Mouse (Mus musculus): ENCODE results near the gene Aifm2. TPM values are rescaled to one million over a fixed set of nuclear protein-coding genes. Genes with fewer than 3 reads are reported as not detected.

Aifm2 gene
- total and polyA plus RNA-seq, 3 experiments: 11.2 to 17.9 (median 12.4) TPM

DNA sequence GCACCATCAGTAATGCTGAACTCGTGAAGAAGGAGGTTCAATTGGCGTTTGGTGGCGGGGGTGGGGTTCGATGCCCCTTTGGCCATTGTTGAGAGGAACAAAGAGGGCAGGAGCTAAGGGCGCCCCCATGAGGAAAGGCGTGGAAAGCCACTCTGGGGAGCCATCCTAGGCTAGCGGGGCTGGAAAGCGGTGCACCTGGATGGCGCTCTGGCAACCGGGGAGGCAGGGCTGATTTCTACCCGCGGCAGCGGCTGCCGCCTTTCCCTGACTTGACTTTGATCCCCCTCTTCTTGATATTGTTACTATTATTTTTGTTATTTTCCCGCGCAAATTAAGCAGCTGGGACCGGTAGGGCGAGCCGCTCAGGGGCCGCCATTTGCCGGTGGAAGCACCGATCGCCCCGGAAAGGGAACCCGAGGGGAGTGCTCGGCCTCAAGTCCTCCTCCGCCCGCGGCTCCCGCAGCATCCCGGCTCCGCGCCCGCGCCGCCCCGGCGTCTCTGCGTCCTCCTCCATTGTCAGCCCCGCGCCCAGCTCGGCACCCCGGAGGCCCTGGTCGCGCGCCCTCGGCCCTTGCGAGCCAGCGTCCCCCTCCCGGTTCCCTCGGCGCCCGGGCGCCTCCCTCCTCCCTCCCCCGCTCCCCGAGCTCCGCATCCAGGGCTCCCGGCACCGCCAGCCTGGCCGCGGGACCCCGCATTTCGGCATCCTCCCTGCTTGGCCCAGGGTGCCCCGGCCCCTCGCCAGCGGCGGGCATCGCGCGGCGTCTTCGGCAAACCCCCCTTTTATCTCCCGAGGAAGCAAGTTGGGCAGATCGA, 67.9 kb downstream of the Aifm2 start:
- no peak for DNase-seq (ENCODE audit: extremely low read depth)
- H3K27ac ChIP-seq (ENCODE audit: insufficient read depth, low read depth): no peak overlapping the region
- no peak overlapping the region for H3K4me3 ChIP-seq (replicated peaks in 1 of 3; ENCODE audit: low read depth in 2 of 3, low read length in 2 of 3, poor library complexity in 1 of 3)
- no peaks in the 10 kb centered on the region for H3K4me1 ChIP-seq (ENCODE audit: control insufficient read depth in 1 of 2, insufficient read depth in 2 of 2)
- TF ChIP-seq BHLHE40 (IDR thresholded peaks at IDR 0.05; ENCODE audit: low read depth, low read length) (no peak), PAX5 (IDR thresholded peaks at IDR 0.05; ENCODE audit: low read length) (no peak), ZKSCAN1 (IDR thresholded peaks at IDR 0.05; ENCODE audit: borderline replicate concordance, low read depth, low read length) (no peak), EP300 (IDR thresholded peaks at IDR 0.05; ENCODE audit: low read length) (no peak), RCOR1 (conservative IDR thresholded peaks at IDR 0.05; ENCODE audit: low read depth, low read length) (no peak), CHD2 (IDR thresholded peaks at IDR 0.05; ENCODE audit: low read length) (no peak), ELF1 (IDR thresholded peaks at IDR 0.05; ENCODE audit: low read depth, low read length) (no peak), USF1 (IDR thresholded peaks at IDR 0.05; ENCODE audit: low read depth, low read length) (no peak), POLR2AphosphoS2 (IDR thresholded peaks at IDR 0.05; ENCODE audit: low read depth, low read length) (no peak)
- H3K9ac ChIP-seq (ENCODE audit: insufficient read depth, low read depth): no peak overlapping the region
- no peaks in the 10 kb centered on the region for H3K27me3 ChIP-seq (replicated peaks)
- peaks cover 11% of the 10 kb centered on the region for H3K9me3 ChIP-seq (replicated peaks; ENCODE audit: low read length)
- dilution Hi-C loops (cut with MboI; ENCODE audit: extremely low pct_ligation_motif_present, extremely low pct_unique_long_range_greater_than_20kb, low sequenced_read_pairs) (no loop called here), in situ Hi-C loops (cut with MboI; ENCODE audit: low pct_ligation_motif_present, low pct_unique_long_range_greater_than_20kb, low sequenced_read_pairs) (no loop called here)
- no peaks in the 10 kb centered on the region for H3K79me2 ChIP-seq (replicated peaks; ENCODE audit: control insufficient read depth, extremely low read depth, insufficient read depth, poor library complexity, severe bottlenecking)
- no peaks in the 10 kb centered on the region for H3K36me3 ChIP-seq (replicated peaks in 1 of 2; ENCODE audit: control insufficient read depth in 1 of 2, insufficient read depth in 1 of 2, low read length in 1 of 2)
- H3K4me2 ChIP-seq (ENCODE audit: insufficient read depth, low read depth, poor library complexity, severe bottlenecking): no peak overlapping the region

DNA sequence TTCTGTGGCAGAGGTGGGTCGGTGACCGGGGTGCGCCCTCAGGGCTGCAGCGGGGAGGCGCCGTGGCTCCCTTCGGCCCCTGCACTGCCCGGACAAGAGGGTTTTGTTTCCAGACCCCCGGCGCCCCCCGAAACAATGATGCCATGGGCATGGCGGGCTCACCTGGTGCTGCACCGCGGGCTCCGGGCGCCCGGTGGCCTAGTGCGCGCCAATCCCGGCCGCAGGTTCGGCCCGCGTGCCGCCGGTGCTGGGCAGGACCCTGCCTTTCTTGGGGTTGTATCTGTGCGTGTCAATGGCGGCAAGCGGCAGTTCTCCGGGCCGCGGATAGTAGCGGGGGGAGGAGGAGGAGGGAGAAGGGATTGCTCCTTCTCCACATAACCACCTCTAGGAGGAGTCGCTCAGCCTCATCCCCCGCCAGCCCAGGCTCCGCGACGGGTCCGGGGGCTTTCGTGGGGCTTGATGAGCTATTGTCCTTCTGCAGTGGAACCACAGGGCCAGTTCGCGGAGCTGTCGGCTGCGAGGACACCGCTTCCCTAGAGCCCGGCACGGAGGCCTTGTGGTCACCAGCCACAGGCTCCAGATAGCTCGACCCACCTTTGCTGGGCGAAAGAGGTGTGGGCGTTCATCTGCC, 68.7 kb downstream of the Aifm2 start, which contains the start of gene H2afy2:
H2afy2 (minus strand) TSS at position 527 of the 631 bp plus-strand sequence.
- Histone ChIP-seq H3K27me3 (replicated peaks) (no peaks in the 10 kb centered on the region), H3K4me2 (ENCODE audit: insufficient read depth, low read depth, poor library complexity, severe bottlenecking) (no peak within 1 kb of the TSS), H3K27ac (ENCODE audit: insufficient read depth, low read depth) (no peak within 1 kb of the TSS), H3K79me2 (replicated peaks; ENCODE audit: control insufficient read depth, extremely low read depth, insufficient read depth, poor library complexity, severe bottlenecking) (no peaks in the 10 kb centered on the region), H3K4me3 (replicated peaks in 1 of 3; ENCODE audit: low read depth in 2 of 3, low read length in 2 of 3, poor library complexity in 1 of 3) (no peak within 1 kb of the TSS), H3K4me1 (ENCODE audit: control insufficient read depth in 1 of 2, insufficient read depth in 2 of 2) (no peaks in the 10 kb centered on the region), H3K9me3 (replicated peaks; ENCODE audit: low read length) (peaks cover 11% of the 10 kb centered on the region), H3K36me3 (replicated peaks in 1 of 2; ENCODE audit: control insufficient read depth in 1 of 2, insufficient read depth in 1 of 2, low read length in 1 of 2) (no peaks in the 10 kb centered on the region), H3K9ac (ENCODE audit: insufficient read depth, low read depth) (no peak within 1 kb of the TSS)
- in situ Hi-C loops (cut with MboI; ENCODE audit: low pct_ligation_motif_present, low pct_unique_long_range_greater_than_20kb, low sequenced_read_pairs): no loop called here
- dilution Hi-C loops (cut with MboI; ENCODE audit: extremely low pct_ligation_motif_present, extremely low pct_unique_long_range_greater_than_20kb, low sequenced_read_pairs): no loop called here
- TF ChIP-seq RCOR1 (conservative IDR thresholded peaks at IDR 0.05; ENCODE audit: low read depth, low read length) (no peak), TCF12 (IDR thresholded peaks at IDR 0.05; ENCODE audit: low read depth, low read length) (no peak), MAZ (IDR thresholded peaks at IDR 0.05; ENCODE audit: low read depth, low read length) (no peak), USF2 (conservative IDR thresholded peaks at IDR 0.05; ENCODE audit: low read depth, low read length) (no peak), CHD1 (IDR thresholded peaks at IDR 0.05; ENCODE audit: low read depth, low read length) (no peak), UBTF (IDR thresholded peaks at IDR 0.05; ENCODE audit: low read depth, low read length) (no peak), EP300 (IDR thresholded peaks at IDR 0.05; ENCODE audit: low read length) (no peak), CHD2 (IDR thresholded peaks at IDR 0.05; ENCODE audit: low read length) (no peak), ZKSCAN1 (IDR thresholded peaks at IDR 0.05; ENCODE audit: borderline replicate concordance, low read depth, low read length) (no peak), NRF1 (IDR thresholded peaks at IDR 0.05; ENCODE audit: low read depth, low read length) (no peak), PAX5 (IDR thresholded peaks at IDR 0.05; ENCODE audit: low read length) (no peak), MXI1 (IDR thresholded peaks at IDR 0.05; ENCODE audit: low read depth, low read length) (no peak), IRF4 (IDR thresholded peaks at IDR 0.05; ENCODE audit: low read depth, low read length) (no peak), ZMIZ1 (IDR thresholded peaks at IDR 0.05; ENCODE audit: low read depth, low read length) (no peak), TBP (conservative IDR thresholded peaks at IDR 0.05; ENCODE audit: low read depth, low read length) (no peak), MEF2A (IDR thresholded peaks at IDR 0.05; ENCODE audit: borderline replicate concordance, low read depth, low read length) (no peak)
- no peak for DNase-seq (ENCODE audit: extremely low read depth)

Measured in CH12.LX (cell line).